Mouse (Mus musculus): ENCODE results near the gene Acot1. TPM values are rescaled to one million over a fixed set of nuclear protein-coding genes. Genes with fewer than 3 reads are reported as not detected.

Acot1 gene
- polyA plus RNA-seq (2021; fragmentation: Nextera tagmentation): 42.1 and 43.0 TPM in 2 replicates
- long read RNA-seq, experiment 1, transcript Acot1-201 (3 exons, 2,272 nt): major isoform, 83 of 89 reads
- long read RNA-seq, experiment 1, partial matches to known transcripts: 1 of 89 reads
- long read RNA-seq, experiment 1, other reads (novel, unspliced or antisense): 4 of 89 reads
- long read RNA-seq, experiment 2, transcript Acot1-201 (3 exons, 2,272 nt): major isoform, 110 of 112 reads
- long read RNA-seq, experiment 2, partial matches to known transcripts: 0 of 112 reads
- long read RNA-seq, experiment 2, other reads (novel, unspliced or antisense): 2 of 112 reads

GRCm38 (mm10) chr12:84009171-84009965 is at the start of gene Acot1:
Gene Acot1 (plus strand): TSS chr12:84009490.

GRCm38 (mm10) chr12:83984752-83985151 is 24.5 kb upstream of the Acot1 start, which contains the start of gene Heatr4:
Gene Heatr4 (minus strand): TSS chr12:83984852.

GRCm38 (mm10) chr12:83987583-83988441 is 21.5 kb upstream of the Acot1 start, which contains the start of gene Acot2:
Gene Acot2 (plus strand): TSS chr12:83987861.

GRCm38 (mm10) chr12:84038241-84038640 is 29.0 kb downstream of the Acot1 start, which contains the start of gene Acot4:
Gene Acot4 (plus strand): TSS chr12:84038379.

GRCm38 (mm10) chr12:84038691-84039111 is 29.4 kb downstream of the Acot1 start, which contains the start of gene Gm49366:
Gene Gm49366 (plus strand): TSS chr12:84038935.

GRCm38 (mm10) chr12:84051937-84052474 is 42.7 kb downstream of the Acot1 start, which contains the start of gene Acot3:
Gene Acot3 (plus strand): TSS chr12:84052144.

Other genes with a start within 250 kb of the Acot1 start
- gene Papln, start 245.9 kb upstream of the Acot1 start, polyA plus RNA-seq (2021; fragmentation: Nextera tagmentation): 0.05 and 0.08 TPM in 2 replicates
- 8.6 and 12.7 TPM in 2 replicates for gene Numb, start 87.6 kb upstream of the Acot1 start, polyA plus RNA-seq (2021; fragmentation: Nextera tagmentation)
- gene Riox1, start 58.9 kb upstream of the Acot1 start, polyA plus RNA-seq (2021; fragmentation: Nextera tagmentation): 13.3 and 18.4 TPM in 2 replicates
- gene Heatr4, start 24.6 kb upstream of the Acot1 start, polyA plus RNA-seq (2021; fragmentation: Nextera tagmentation): not detected in 2 replicates
- 37.1 and 43.3 TPM in 2 replicates for gene Acot2, start 21.6 kb upstream of the Acot1 start, polyA plus RNA-seq (2021; fragmentation: Nextera tagmentation)
- gene Acot4, start 28.9 kb downstream of the Acot1 start, polyA plus RNA-seq (2021; fragmentation: Nextera tagmentation): 1.6 and 1.7 TPM in 2 replicates
- gene Gm49366, start 29.4 kb downstream of the Acot1 start, polyA plus RNA-seq (2021; fragmentation: Nextera tagmentation): not detected in 2 replicates
- gene Acot3, start 42.7 kb downstream of the Acot1 start, polyA plus RNA-seq (2021; fragmentation: Nextera tagmentation): 3.0 and 3.5 TPM in 2 replicates
- 13.9 and 15.2 TPM in 2 replicates for gene Acot5, start 59.8 kb downstream of the Acot1 start, polyA plus RNA-seq (2021; fragmentation: Nextera tagmentation)
- gene Acot6, start 91.2 kb downstream of the Acot1 start, polyA plus RNA-seq (2021; fragmentation: Nextera tagmentation): 2.0 and 2.2 TPM in 2 replicates
- gene Dnal1, start 104.9 kb downstream of the Acot1 start, polyA plus RNA-seq (2021; fragmentation: Nextera tagmentation): 20.4 and 21.2 TPM in 2 replicates
- 3.5 and 5.8 TPM in 2 replicates for gene Pnma1, start 139.0 kb downstream of the Acot1 start, polyA plus RNA-seq (2021; fragmentation: Nextera tagmentation)
- gene Elmsan1, start 209.4 kb downstream of the Acot1 start, polyA plus RNA-seq (2021; fragmentation: Nextera tagmentation): 6.0 and 8.0 TPM in 2 replicates

Measured in layer of hippocampus, adult 6 months (tissue).